Mouse (Mus musculus): ENCODE data around the gene Rabep2. TPM values are rescaled to one million over a fixed set of nuclear protein-coding genes. Genes with fewer than 3 reads are reported as not detected.

The Rabep2 gene
- total and polyA plus RNA-seq, 3 experiments, result 33.7 to 38.5 (median 35.7) TPM

DNA sequence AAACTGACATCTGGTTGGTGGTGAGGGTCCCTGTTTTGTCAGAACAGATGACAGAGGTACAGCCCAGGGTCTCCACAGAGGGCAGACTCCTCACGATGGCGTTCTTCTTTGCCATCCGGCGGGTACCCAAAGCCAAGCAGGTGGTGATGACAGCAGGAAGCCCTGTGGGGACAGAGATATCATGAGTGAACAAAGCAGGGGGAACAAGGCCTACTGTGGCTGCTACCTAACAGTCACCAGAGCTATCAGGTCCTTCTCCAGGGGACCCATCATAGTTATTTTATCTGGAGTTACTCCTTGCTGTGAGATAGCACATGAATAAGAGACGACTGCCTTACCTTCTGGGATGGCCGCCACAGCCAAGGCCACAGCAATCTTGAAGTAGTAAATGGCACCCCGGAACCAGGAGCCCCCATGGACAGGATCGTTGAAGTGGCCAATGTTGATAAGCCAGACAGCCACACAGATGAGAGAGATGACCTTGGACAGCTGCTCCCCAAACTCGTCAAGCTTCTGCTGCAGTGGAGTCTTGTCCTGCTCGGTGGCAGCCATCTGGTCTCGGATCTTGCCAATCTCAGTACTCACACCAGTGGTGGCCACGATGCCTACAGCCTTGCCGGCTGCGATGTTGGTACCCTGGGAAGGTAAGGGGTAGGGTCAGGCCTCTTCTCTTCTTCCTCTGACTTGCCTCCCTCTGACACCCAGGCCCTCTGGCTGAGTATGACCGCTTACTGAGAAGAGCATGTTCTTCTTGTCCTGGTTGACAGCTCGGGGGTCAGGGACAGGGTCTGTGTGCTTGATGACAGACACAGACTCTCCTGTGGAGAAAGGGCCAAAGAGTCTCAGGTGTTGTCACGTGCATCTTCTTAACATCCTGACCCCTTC lies 28.1 kb downstream of the Rabep2 start:
- Histone ChIP-seq H3K4me2 (ENCODE audit: insufficient read depth, low read depth, poor library complexity, severe bottlenecking) (no peak overlapping the region), H3K79me2 (replicated peaks; ENCODE audit: control insufficient read depth, extremely low read depth, insufficient read depth, poor library complexity, severe bottlenecking) (no peaks in the 10 kb centered on the region), H3K36me3 (replicated peaks in 1 of 2; ENCODE audit: control insufficient read depth in 1 of 2, insufficient read depth in 1 of 2, low read length in 1 of 2) (peaks cover 0 to 16% of the 10 kb centered on the region in 2 experiments), H3K4me1 (ENCODE audit: control insufficient read depth in 1 of 2, insufficient read depth in 2 of 2) (peaks cover 13 to 31% of the 10 kb centered on the region in 2 experiments), H3K27ac (ENCODE audit: insufficient read depth, low read depth) (no peak overlapping the region), H3K9me3 (replicated peaks; ENCODE audit: low read length) (no peaks in the 10 kb centered on the region), H3K9ac (ENCODE audit: insufficient read depth, low read depth) (no peak overlapping the region), H3K4me3 (replicated peaks in 1 of 3; ENCODE audit: low read depth in 2 of 3, low read length in 2 of 3, poor library complexity in 1 of 3) (no peak overlapping the region), H3K27me3 (replicated peaks) (no peaks in the 10 kb centered on the region)
- dilution Hi-C loops (cut with MboI; ENCODE audit: extremely low pct_ligation_motif_present, extremely low pct_unique_long_range_greater_than_20kb, low sequenced_read_pairs), result no loop called here
- in situ Hi-C loops (cut with MboI; ENCODE audit: low pct_ligation_motif_present, low pct_unique_long_range_greater_than_20kb, low sequenced_read_pairs), result no loop called here
- TF ChIP-seq MAZ (IDR thresholded peaks at IDR 0.05; ENCODE audit: low read depth, low read length) (no peak), POLR2A (IDR thresholded peaks at IDR 0.05; ENCODE audit: low read depth, low read length) (no peak), ZNF384 (IDR thresholded peaks at IDR 0.05; ENCODE audit: low read depth, low read length) (no peak), HCFC1 (IDR thresholded peaks at IDR 0.05; ENCODE audit: low read depth, low read length) (no peak), ZC3H11A (IDR thresholded peaks at IDR 0.05; ENCODE audit: low read depth, low read length) (no peak), JUN (IDR thresholded peaks at IDR 0.05; ENCODE audit: insufficient read depth, low read depth, low read length) (no peak), MXI1 (IDR thresholded peaks at IDR 0.05; ENCODE audit: low read depth, low read length) (no peak), E2F4 (IDR thresholded peaks at IDR 0.05; ENCODE audit: insufficient replicate concordance, low read depth, low read length) (no peak), ETS1 (conservative IDR thresholded peaks at IDR 0.05; ENCODE audit: low read depth, low read length) (no peak), ZMIZ1 (IDR thresholded peaks at IDR 0.05; ENCODE audit: low read depth, low read length) (no peak), TBP (conservative IDR thresholded peaks at IDR 0.05; ENCODE audit: low read depth, low read length) (no peak), POLR2AphosphoS2 (IDR thresholded peaks at IDR 0.05; ENCODE audit: low read depth, low read length) (no peak)
- no peak for DNase-seq (ENCODE audit: extremely low read depth)

DNA sequence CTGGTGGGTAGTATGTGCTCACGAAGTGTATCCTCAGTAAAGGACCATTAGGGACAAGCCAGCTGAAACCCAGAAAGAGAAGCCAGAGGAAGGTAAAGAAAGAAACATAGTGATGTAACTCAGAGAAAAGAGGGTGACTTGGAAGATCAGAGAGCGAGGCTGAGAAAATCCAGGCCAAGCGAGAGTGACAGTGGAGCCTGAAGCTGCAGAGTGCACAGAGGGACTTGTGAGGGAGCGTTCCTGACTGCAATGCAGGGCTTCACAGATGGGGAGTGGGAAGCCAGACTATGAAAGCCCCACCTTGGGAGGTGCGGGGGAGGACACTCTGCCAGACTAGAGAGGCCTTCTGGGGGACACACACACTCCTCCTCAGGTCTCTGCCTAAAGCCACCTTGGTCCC lies 29.7 kb downstream of the Rabep2 start:
- Histone ChIP-seq H3K4me1 (ENCODE audit: control insufficient read depth in 1 of 2, insufficient read depth in 2 of 2) (peaks cover 7 to 26% of the 10 kb centered on the region in 2 experiments), H3K9me3 (replicated peaks; ENCODE audit: low read length) (no peaks in the 10 kb centered on the region), H3K36me3 (replicated peaks in 1 of 2; ENCODE audit: control insufficient read depth in 1 of 2, insufficient read depth in 1 of 2, low read length in 1 of 2) (peaks cover 0 to 11% of the 10 kb centered on the region in 2 experiments), H3K27me3 (replicated peaks) (no peaks in the 10 kb centered on the region), H3K4me2 (ENCODE audit: insufficient read depth, low read depth, poor library complexity, severe bottlenecking) (no peak overlapping the region), H3K79me2 (replicated peaks; ENCODE audit: control insufficient read depth, extremely low read depth, insufficient read depth, poor library complexity, severe bottlenecking) (no peaks in the 10 kb centered on the region), H3K9ac (ENCODE audit: insufficient read depth, low read depth) (no peak overlapping the region), H3K27ac (ENCODE audit: insufficient read depth, low read depth) (no peak overlapping the region), H3K4me3 (replicated peaks in 1 of 3; ENCODE audit: low read depth in 2 of 3, low read length in 2 of 3, poor library complexity in 1 of 3) (no peak overlapping the region)
- TF ChIP-seq MYC (IDR thresholded peaks at IDR 0.05; ENCODE audit: low read depth, low read length), result no peak
- no peak for TF ChIP-seq MAZ (IDR thresholded peaks at IDR 0.05; ENCODE audit: low read depth, low read length)
- TF ChIP-seq BHLHE40 (IDR thresholded peaks at IDR 0.05; ENCODE audit: low read depth, low read length), result no peak
- no peak for TF ChIP-seq MAFK (IDR thresholded peaks at IDR 0.05; ENCODE audit: insufficient replicate concordance, low read length)
- dilution Hi-C loops (cut with MboI; ENCODE audit: extremely low pct_ligation_motif_present, extremely low pct_unique_long_range_greater_than_20kb, low sequenced_read_pairs), result no loop called here
- no peak for DNase-seq (ENCODE audit: extremely low read depth)
- in situ Hi-C loops (cut with MboI; ENCODE audit: low pct_ligation_motif_present, low pct_unique_long_range_greater_than_20kb, low sequenced_read_pairs), result no loop called here

All from CH12.LX (cell line).